Mouse (Mus musculus) stomach, postnatal 0 days (tissue): ENCODE measurements around the gene Supt4a.

Experiments
- CTCF ChIP-seq: IDR thresholded peaks from 2 replicates; pipeline ENCODE4 v1.5.1; 2016; ENCODE audit warnings: antibody characterized with exemption, low read depth, mild to moderate bottlenecking, moderate library complexity
- EP300 ChIP-seq: optimal IDR thresholded peaks from 2 replicates; pipeline ENCODE3; 2016; ENCODE audit warnings: antibody characterized with exemption

- TF ChIP-seq CTCF (no peak), EP300 (no peak)
These were observed 11.8 kb upstream of the Supt4a start for GRCm38 (mm10) chr11:87725515-87725914.
